Mouse (Mus musculus) gastrocnemius, adult 18-20 months (tissue): ENCODE data around the gene Emg1. TPM values are rescaled to one million over a fixed set of nuclear protein-coding genes. Genes with fewer than 3 reads are reported as not detected.

Source experiments
- DNase-seq: peaks from one replicate; pipeline ENCODE4 v3.0.0; 2021; ENCODE audit warnings: low spot score
- long read RNA-seq, 2 experiments: library from polyadenylated mRNA; stranded (forward); transcript quantifications; one replicate each; pipeline ENCODE4 v2.0.0; 2021
- total RNA-seq, 2 experiments: library from RNA; stranded (reverse); gene quantifications; 2 replicates each; pipeline ENCODE4 v1.2.3; 2021

Emg1 gene
- 10 to 100 TPM; 58.4 to 60.4 TPM for total RNA-seq
- long read RNA-seq, experiment 1, full-length matches to known transcripts: 47 of 55 reads
- long read RNA-seq, experiment 1, partial matches to known transcripts: 2 of 55 reads
- long read RNA-seq, experiment 1, other reads (novel, unspliced or antisense): 6 of 55 reads
- long read RNA-seq, experiment 2, full-length matches to known transcripts: 37 of 41 reads
- long read RNA-seq, experiment 2, partial matches to known transcripts: 1 of 41 reads
- long read RNA-seq, experiment 2, other reads (novel, unspliced or antisense): 3 of 41 reads

- peak; percentile 98 for DNase-seq
Measured at GRCm38 (mm10) chr6:124711824-124712782, at the start of gene Emg1, which contains the start of gene Phb2. TSS of gene Emg1 (minus strand) at chr6:124712178. TSS of gene Phb2 (plus strand) at chr6:124712336.

- peak; percentile 90 for DNase-seq
Measured at GRCm38 (mm10) chr6:124759259-124759658, 47.3 kb upstream of the Emg1 start.

GRCm38 (mm10) chr6:124758849-124759232, 46.9 kb upstream of the Emg1 start:
- no peak for DNase-seq

GRCm38 (mm10) chr6:124757909-124758848, 46.2 kb upstream of the Emg1 start:
- peak; percentile 41 for DNase-seq

- no peak for DNase-seq
Measured at GRCm38 (mm10) chr6:124757351-124757880, 45.4 kb upstream of the Emg1 start.

GRCm38 (mm10) chr6:124756652-124757350, 44.8 kb upstream of the Emg1 start:
- DNase-seq: peak; percentile 88

GRCm38 (mm10) chr6:124755831-124756595, 44.0 kb upstream of the Emg1 start, which contains the start of the genes Gm45234 and Atn1:
TSS of gene Gm45234 (minus strand) at chr6:124756021.
TSS of gene Atn1 (minus strand) at chr6:124756524.
- DNase-seq: peak; percentile 65

GRCm38 (mm10) chr6:124755306-124755705, 43.3 kb upstream of the Emg1 start:
- DNase-seq: no peak

- DNase-seq: no peak
Measured at GRCm38 (mm10) chr6:124753861-124754260, 41.9 kb upstream of the Emg1 start.

GRCm38 (mm10) chr6:124750405-124750804, 38.4 kb upstream of the Emg1 start:
- no peak for DNase-seq

- DNase-seq: no peak
Measured at GRCm38 (mm10) chr6:124746654-124747632, 35.0 kb upstream of the Emg1 start.

GRCm38 (mm10) chr6:124746296-124746605, 34.3 kb upstream of the Emg1 start:
- no peak for DNase-seq

- DNase-seq: peak; percentile 93
Measured at GRCm38 (mm10) chr6:124745490-124746295, 33.7 kb upstream of the Emg1 start.

- DNase-seq: no peak
Measured at GRCm38 (mm10) chr6:124744755-124745321, 32.9 kb upstream of the Emg1 start.

- DNase-seq: no peak
Measured at GRCm38 (mm10) chr6:124743647-124744046, 31.7 kb upstream of the Emg1 start.

GRCm38 (mm10) chr6:124742839-124743514, 31.0 kb upstream of the Emg1 start:
- no peak for DNase-seq

GRCm38 (mm10) chr6:124741842-124742241, 29.9 kb upstream of the Emg1 start:
- no peak for DNase-seq
